Mouse (Mus musculus) embryonic facial prominence, embryonic 11.5 days (tissue): Measurements from ENCODE around the gene Lcmt1. TPM values are rescaled to one million over a fixed set of nuclear protein-coding genes. Genes with fewer than 3 reads are reported as not detected.

Experiments used
- ATAC-seq: fragments of 200-750 bp; cut with Nextera tagmentation; replicated peaks from 2 replicates; pipeline ENCODE4 v1.8.0; 2017; ENCODE audit warnings: low read depth; ENCODE audit not compliant: insufficient number of reproducible peaks, low FRiP score, low TSS enrichment
- DNase-seq: peaks from one replicate; pipeline ENCODE4 v3.0.0-alpha.2; 2015; ENCODE audit warnings: low spot score
- H3K27ac ChIP-seq: fragments of 300-500 bp; sonication (generic); replicated peaks from 2 replicates; pipeline ENCODE4 v1.5.1; 2014; ENCODE audit warnings: mild to moderate bottlenecking, low read depth, low read length, control low read depth
- H3K27me3 ChIP-seq: fragments of 300-500 bp; sonication (generic); 2 replicates; pipeline ENCODE4 v1.6.1; 2014; ENCODE audit warnings: mild to moderate bottlenecking, low read length, moderate library complexity, mixed read lengths; ENCODE audit not compliant: control insufficient read depth, insufficient read depth
- H3K36me3 ChIP-seq: fragments of 300-500 bp; sonication (generic); replicated peaks from 2 replicates; pipeline ENCODE4 v1.6.1; 2014; ENCODE audit warnings: low read depth, mild to moderate bottlenecking, low read length, moderate library complexity, mixed read lengths; ENCODE audit not compliant: control insufficient read depth, insufficient read depth
- H3K4me1 ChIP-seq: fragments of 300-500 bp; sonication (generic); 2 replicates; pipeline ENCODE4 v1.6.1; 2014; ENCODE audit warnings: low read length, mixed read lengths; ENCODE audit not compliant: control insufficient read depth, insufficient read depth
- H3K4me2 ChIP-seq: fragments of 300-500 bp; sonication (generic); 2 replicates; pipeline ENCODE4 v1.6.1; 2014; ENCODE audit warnings: low read depth, mild to moderate bottlenecking, control low read depth, low read length, moderate library complexity
- H3K4me3 ChIP-seq: fragments of 300-500 bp; sonication (generic); 2 replicates; pipeline ENCODE4 v1.5.1; 2014; ENCODE audit warnings: low read depth, low read length, control low read depth
- H3K9ac ChIP-seq: fragments of 300-500 bp; sonication (generic); replicated peaks from 2 replicates; pipeline ENCODE4 v1.6.1; 2014; ENCODE audit warnings: mild to moderate bottlenecking, control low read depth, low read length
- H3K9me3 ChIP-seq: fragments of 300-500 bp; sonication (generic); replicated peaks from 2 replicates; pipeline ENCODE4 v1.6.1; 2016; ENCODE audit warnings: mild to moderate bottlenecking, low read length, inconsistent platforms, mixed read lengths; ENCODE audit not compliant: control insufficient read depth
- WGBS: fragments of 180-500 bp; shearing (Covaris S2); extraction: QIAGEN DNeasy Blood & Tissue Kit; methylation state at CpG from one replicate; pipeline ENCODE4 v1.1.7; 2014; 5-methylcytosine and 5-hydroxymethylcytosine counted together
- polyA plus RNA-seq: library from polyadenylated mRNA; unstranded; fragments of >200 nt; fragmentation: Nextera tagmentation; extraction: Ambion mirVana; gene quantifications from 2 replicates; pipeline ENCODE4 v1.2.1, GENCODE M21; 2014

Lcmt1 gene
- polyA plus RNA-seq, 1 experiment from 2014 or later, result 74.1 TPM

- DNase-seq, result no peak
- 95% methylated on average over 4 of the region's 4 CpGs for WGBS
- Histone ChIP-seq H3K27ac (no peak overlapping the region), H3K4me2 (no peak overlapping the region), H3K36me3 (no peaks in the 10 kb centered on the region), H3K27me3 (no peaks in the 10 kb centered on the region), H3K9me3 (no peaks in the 10 kb centered on the region), H3K4me3 (no peak overlapping the region), H3K9ac (no peak overlapping the region), H3K4me1 (no peaks in the 10 kb centered on the region)
- no peak for ATAC-seq
Observed at GRCm38 (mm10) chr7:123353081-123353480, 16.5 kb upstream of the Lcmt1 start.

GRCm38 (mm10) chr7:123353879-123354278 is 15.7 kb upstream of the Lcmt1 start:
- Histone ChIP-seq H3K4me2 (no peak overlapping the region), H3K4me1 (no peaks in the 10 kb centered on the region), H3K36me3 (no peaks in the 10 kb centered on the region), H3K9ac (no peak overlapping the region), H3K27me3 (no peaks in the 10 kb centered on the region), H3K9me3 (no peaks in the 10 kb centered on the region), H3K27ac (no peak overlapping the region), H3K4me3 (no peak overlapping the region)
- 86% methylated on average over 5 of the region's 5 CpGs for WGBS
- ATAC-seq (no peak), DNase-seq (no peak)

GRCm38 (mm10) chr7:123354392-123354791 is 15.2 kb upstream of the Lcmt1 start:
- Histone ChIP-seq H3K27ac (no peak overlapping the region), H3K4me3 (no peak overlapping the region), H3K4me2 (no peak overlapping the region), H3K9me3 (no peaks in the 10 kb centered on the region), H3K4me1 (no peaks in the 10 kb centered on the region), H3K9ac (no peak overlapping the region), H3K27me3 (no peaks in the 10 kb centered on the region), H3K36me3 (no peaks in the 10 kb centered on the region)
- DNase-seq (no peak), ATAC-seq (no peak)
- 91% methylated on average over 5 of the region's 5 CpGs for WGBS

GRCm38 (mm10) chr7:123354851-123355250 is 14.7 kb upstream of the Lcmt1 start:
- H3K4me3 ChIP-seq, result no peak overlapping the region
- ATAC-seq, result no peak
- no peak overlapping the region for H3K4me2 ChIP-seq
- no peaks in the 10 kb centered on the region for H3K9me3 ChIP-seq
- H3K27ac ChIP-seq, result no peak overlapping the region
- no peaks in the 10 kb centered on the region for H3K4me1 ChIP-seq
- H3K27me3 ChIP-seq, result no peaks in the 10 kb centered on the region
- 90% methylated on average over 2 of the region's 2 CpGs for WGBS
- no peak for DNase-seq
- no peaks in the 10 kb centered on the region for H3K36me3 ChIP-seq
- no peak overlapping the region for H3K9ac ChIP-seq

GRCm38 (mm10) chr7:123356158-123356557 is 13.4 kb upstream of the Lcmt1 start:
- no peak for DNase-seq
- no peak overlapping the region for H3K9ac ChIP-seq
- no peak overlapping the region for H3K4me2 ChIP-seq
- H3K27ac ChIP-seq, result no peak overlapping the region
- H3K27me3 ChIP-seq, result no peaks in the 10 kb centered on the region
- H3K4me3 ChIP-seq, result no peak overlapping the region
- no peaks in the 10 kb centered on the region for H3K36me3 ChIP-seq
- no peaks in the 10 kb centered on the region for H3K9me3 ChIP-seq
- ATAC-seq, result no peak
- H3K4me1 ChIP-seq, result no peaks in the 10 kb centered on the region
- WGBS, result 88% methylated on average over 3 of the region's 3 CpGs

DNA sequence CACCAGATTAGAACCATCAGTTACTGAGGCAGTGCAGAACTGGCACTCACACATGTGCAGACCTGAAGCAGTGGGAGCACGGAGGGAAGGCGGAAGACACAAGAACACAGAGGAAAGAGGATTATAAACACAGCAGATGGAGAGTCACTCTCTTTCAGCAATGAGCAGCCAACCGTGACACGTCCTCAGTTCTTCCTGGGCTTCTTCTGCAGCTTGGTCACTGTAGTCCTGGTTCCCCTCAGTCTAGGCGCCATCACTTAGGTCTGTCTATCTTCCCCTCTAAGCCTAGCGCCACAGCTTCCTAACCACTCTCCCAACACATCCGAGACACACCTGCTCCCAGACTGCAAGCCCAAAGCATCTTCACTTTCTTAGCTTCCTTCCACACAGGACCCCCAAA is 10.5 kb upstream of the Lcmt1 start:
- 91% methylated on average over 7 of the region's 7 CpGs for WGBS
- Histone ChIP-seq H3K27ac (no peak overlapping the region), H3K9me3 (no peaks in the 10 kb centered on the region), H3K4me1 (no peaks in the 10 kb centered on the region), H3K36me3 (no peaks in the 10 kb centered on the region), H3K9ac (no peak overlapping the region), H3K4me3 (no peak overlapping the region), H3K27me3 (no peaks in the 10 kb centered on the region), H3K4me2 (no peak overlapping the region)
- ATAC-seq (no peak), DNase-seq (no peak)

DNA sequence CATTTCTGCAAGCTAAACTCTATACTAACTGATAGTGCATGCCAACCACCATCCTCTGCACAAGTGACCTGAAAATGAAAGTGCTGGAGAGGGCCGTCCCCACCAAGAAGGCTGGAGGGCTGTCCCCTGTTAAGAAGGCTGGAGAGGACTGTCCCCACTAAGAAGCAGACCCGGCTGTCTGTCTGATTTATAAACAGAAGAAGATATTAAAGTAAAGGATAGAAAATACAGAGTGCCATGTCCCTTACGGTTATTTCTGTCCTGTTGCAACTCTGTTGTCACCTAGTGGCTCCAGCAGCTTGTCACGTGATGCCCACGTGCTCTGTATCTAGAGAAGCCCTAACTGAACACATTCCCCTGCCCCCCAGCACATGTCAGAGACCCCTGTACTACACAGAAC is 9.4 kb upstream of the Lcmt1 start:
- ATAC-seq, result no peak
- Histone ChIP-seq H3K9me3 (no peaks in the 10 kb centered on the region), H3K36me3 (no peaks in the 10 kb centered on the region), H3K27ac (no peak overlapping the region), H3K4me2 (no peak overlapping the region), H3K4me3 (no peak overlapping the region), H3K4me1 (no peaks in the 10 kb centered on the region), H3K27me3 (no peaks in the 10 kb centered on the region), H3K9ac (no peak overlapping the region)
- DNase-seq, result no peak
- WGBS, result 91% methylated on average over 5 of the region's 5 CpGs

- Histone ChIP-seq H3K27me3 (no peaks in the 10 kb centered on the region), H3K4me3 (no peak overlapping the region), H3K4me1 (no peaks in the 10 kb centered on the region), H3K9ac (no peak overlapping the region), H3K36me3 (no peaks in the 10 kb centered on the region), H3K27ac (no peak overlapping the region), H3K4me2 (no peak overlapping the region), H3K9me3 (no peaks in the 10 kb centered on the region)
- ATAC-seq, result no peak
- DNase-seq, result no peak
- WGBS, result 92% methylated on average over 7 of the region's 7 CpGs
Observed at GRCm38 (mm10) chr7:123361229-123361980, 8.2 kb upstream of the Lcmt1 start.
